Mouse (Mus musculus): ENCODE results near the gene Kank1.

Gene Kank1

DNA sequence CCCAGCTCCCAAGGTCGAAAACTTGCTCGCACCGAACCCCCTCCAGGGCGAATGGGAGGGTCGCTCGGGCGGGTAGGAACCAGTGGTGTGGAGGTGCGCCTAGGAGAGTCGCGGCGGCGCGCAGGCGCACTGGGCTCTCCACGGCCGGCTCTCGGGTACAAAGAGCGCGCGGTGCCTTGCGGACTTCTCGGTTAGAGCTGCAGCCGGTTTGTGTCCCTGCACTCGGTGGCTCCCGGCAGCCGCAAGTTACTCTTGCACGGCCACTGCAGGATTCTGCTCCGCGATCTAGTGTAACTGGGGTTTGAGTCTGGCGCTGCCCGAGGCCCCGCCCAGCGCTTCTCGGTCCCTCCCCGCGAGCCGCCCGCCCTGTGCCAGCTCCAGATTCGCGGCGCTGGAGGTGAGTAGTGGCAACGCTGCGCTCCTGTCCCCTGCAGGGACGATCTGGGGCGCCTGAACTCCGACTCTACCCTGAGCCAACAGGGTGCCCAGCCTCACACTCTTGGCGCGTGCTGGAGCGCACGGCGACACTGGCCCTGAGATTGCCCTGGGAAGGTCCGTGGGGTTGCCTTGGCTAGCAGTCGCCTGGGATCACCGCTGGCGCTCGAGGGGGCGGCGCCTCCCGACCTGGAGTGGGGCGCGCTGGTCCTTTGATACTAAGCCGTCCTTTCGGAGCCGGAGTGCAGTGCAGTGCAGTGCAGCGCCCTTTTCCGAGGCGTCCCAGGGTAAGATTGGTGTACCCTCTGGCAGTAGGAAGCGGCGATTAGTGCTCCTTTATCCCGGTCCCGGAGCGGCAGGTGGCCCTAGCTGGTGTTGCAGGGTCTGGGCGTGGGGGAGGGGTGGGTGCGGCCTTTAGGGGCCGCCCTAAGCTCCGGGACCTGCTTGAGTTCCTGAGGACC is at the start of gene Kank1:
Gene Kank1, plus strand, starts transcription at position 380 of the 896 bp plus-strand sequence.
- DNase-seq (ENCODE audit: low spot score in 2 of 2), result peak; percentile 51 to 57

DNA sequence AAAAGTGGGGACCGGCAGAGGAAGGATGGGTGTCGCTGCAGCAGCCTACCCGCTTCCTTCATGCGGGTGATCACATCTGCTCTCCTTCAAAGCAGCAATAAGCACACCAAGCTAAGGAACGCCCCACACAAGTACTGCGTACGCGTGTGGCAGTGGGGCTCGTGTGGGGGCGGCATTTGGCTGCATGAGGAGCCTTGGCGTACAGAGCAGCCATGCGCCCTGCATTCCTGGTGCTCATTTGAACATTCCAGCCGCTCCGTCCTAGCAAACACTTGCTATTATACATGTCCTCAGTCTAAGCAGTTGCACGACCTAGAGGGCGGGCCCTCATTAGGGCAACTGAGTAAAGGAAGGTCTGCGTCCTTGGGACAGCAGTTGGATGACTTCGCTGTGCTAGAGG is 49.1 kb upstream of the Kank1 start:
- peak in 1 of 2 experiments; percentile 25 for DNase-seq (ENCODE audit: low spot score in 2 of 2)

DNA sequence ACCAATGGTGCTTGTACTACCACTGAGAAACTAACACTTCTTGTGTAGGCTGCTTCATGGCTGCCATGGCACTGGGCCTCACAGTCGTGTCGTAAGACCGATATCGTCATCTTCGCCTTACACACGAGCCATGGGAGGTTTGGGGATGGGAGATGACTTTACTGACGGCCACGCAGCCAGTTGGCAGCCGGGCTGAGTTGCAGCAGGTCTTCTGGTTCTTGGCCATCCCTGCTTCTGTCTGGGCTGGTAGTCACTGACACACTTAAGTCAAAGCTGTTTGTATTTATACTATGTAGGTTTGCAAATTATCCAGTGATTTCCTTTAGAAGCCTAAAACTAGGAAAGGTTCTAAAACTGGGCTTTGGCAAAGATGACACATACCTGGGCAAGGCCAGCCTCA is 43.0 kb upstream of the Kank1 start:
- DNase-seq (ENCODE audit: low spot score in 2 of 2), result no peak

DNA sequence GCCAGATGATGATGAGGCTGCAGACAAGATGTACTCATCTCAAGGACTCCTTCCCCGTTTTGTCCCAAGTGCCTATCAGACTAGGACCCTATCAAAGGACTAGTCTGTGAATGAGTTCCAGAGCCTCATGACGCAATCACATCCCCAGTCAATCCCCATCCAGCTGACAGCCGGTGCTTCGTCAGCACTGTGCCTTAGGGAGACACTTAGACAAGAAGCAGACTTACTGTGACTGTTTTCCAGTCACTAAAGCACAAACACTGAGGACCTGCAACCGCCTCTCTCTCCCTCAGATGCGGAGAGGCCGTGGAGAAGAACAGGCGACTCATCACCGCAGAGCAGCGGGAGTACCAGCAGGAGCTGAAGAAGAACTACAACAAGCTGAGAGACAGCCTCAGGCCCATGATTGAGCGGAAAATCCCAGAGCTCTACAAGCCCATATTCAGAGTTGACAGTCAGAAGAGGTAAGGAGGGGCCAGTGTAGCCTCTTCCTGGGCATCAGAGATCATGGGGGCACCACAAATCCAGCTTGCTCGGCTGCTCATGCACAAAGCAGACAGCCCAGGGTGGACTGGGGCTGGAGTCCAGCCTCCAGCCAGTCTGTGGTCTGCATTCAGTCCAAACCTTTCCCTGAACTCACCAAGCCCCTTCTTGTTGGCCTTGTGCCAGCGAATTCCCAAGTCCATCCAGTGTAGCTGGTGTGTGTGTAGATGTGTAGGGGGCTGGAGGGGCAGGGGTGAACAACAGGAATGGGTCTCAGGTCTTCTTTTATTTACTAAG is 36.5 kb upstream of the Kank1 start:
- no peak for DNase-seq (ENCODE audit: low spot score in 2 of 2)

DNA sequence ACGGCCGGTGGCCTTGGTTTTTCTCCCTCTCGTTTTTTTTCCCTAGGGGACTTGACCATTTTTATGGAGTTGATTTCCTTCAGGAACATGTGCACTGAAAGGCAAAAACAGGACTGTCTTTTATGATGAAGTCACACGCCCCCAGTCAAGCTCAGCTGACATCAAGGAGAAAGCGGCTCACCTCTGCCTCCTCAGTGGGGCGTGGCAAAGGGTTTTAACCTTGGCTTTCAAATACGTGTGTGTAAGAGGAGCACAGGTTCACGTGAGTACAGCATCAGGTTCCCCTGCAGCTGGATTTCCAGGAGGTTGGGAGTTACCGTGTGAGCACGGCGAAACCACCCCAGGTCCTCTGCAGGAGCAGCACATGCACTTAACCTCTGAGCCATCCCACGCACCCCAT is 33.7 kb upstream of the Kank1 start:
- no peak for DNase-seq (ENCODE audit: low spot score in 2 of 2)

DNA sequence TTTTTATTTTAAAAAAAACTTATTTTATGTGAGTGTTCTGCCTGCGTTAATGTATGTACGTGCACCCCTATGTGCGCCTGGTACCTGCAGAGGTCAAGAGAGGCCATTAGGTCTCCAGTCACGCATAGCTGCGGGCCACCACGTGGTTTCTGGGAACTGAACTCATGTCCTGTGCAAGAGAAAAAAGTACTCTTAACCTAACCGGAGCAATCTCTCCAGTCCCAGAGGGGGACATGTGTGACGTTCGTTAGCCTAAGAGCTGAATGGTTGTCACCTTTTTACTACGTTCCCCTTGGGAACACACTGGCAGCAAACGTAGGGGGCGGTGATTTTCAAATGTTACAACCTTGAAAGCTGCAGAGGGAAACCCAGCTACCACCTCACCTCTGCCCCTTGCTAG is 29.8 kb upstream of the Kank1 start:
- DNase-seq (ENCODE audit: low spot score in 2 of 2), result no peak

DNA sequence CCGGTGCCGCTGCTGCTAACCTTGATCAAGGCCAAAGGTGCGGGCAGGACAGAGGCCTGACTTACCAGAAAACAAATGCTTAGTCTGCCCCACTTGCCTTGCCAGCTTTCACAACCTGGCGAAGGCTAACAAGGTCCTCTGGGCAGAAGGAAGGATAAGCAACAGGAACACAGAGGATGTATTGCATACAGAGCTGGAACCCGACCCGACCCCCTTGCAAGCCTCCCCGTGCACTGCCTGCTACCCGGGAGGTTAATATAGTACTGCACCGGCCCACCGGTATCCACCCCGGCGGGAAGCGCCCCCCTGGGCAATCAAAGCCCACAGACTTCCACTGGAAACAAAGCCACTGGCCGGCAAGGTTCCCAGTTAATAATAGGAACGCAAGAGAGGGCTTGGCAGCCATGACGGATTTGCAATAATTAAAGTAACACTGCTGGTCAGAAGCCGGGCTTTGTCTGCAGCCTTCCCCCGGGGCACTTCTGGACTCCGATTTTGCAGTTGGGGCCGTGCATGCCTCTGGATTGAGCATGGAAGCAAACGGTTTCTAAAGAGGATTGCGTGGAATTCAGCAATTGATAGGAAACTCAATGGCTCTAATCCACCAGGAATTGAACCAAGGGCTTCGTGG is 28.9 kb upstream of the Kank1 start:
- peak; percentile 28 to 32 for DNase-seq (ENCODE audit: low spot score in 2 of 2)

DNA sequence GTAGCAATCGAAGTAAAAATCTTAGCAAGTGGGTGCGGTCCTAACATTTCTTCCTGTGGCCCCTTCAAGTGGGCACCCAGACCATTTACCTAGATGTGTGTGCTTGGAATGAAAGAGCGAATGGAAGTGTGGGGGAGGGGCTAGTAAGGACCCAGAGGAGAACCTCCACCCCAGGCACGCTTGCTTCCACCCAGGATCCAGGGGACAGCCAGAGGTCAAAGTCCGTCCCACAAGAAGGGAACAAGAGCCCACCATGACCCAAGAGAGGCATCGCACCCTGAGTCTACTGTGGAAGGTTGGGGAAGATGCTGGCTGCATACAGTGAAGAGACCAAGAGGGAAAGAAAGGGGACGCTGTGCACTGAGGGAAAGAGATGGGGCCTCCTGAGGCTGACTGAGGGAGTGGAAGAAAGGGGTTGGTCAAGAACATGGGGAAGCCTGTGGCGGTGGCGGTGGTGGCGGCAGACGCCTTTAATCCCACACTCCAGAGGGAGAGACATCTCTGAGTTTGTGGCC is 28.1 kb upstream of the Kank1 start:
- no peak for DNase-seq (ENCODE audit: low spot score in 2 of 2)

DNA sequence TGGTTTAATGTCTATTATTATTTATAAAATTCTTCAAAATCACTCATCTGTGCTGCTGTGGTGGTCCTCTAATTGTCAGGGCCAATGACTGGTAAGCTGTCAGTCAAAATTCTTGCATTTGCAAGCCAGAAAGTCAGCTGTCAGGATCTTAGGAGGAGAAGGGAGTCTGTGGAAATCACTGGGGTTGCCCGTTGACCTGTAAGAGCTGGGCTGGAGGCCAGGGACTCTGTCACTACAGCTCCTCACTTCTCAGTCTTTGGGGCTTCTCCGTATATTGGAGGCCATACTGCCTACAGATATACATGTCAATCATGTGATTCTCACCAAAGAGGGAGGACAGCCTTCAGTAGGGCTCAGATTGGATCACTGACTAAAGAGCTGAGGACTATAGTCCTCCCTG is 16.2 kb upstream of the Kank1 start:
- DNase-seq (ENCODE audit: low spot score in 2 of 2), result no peak

DNA sequence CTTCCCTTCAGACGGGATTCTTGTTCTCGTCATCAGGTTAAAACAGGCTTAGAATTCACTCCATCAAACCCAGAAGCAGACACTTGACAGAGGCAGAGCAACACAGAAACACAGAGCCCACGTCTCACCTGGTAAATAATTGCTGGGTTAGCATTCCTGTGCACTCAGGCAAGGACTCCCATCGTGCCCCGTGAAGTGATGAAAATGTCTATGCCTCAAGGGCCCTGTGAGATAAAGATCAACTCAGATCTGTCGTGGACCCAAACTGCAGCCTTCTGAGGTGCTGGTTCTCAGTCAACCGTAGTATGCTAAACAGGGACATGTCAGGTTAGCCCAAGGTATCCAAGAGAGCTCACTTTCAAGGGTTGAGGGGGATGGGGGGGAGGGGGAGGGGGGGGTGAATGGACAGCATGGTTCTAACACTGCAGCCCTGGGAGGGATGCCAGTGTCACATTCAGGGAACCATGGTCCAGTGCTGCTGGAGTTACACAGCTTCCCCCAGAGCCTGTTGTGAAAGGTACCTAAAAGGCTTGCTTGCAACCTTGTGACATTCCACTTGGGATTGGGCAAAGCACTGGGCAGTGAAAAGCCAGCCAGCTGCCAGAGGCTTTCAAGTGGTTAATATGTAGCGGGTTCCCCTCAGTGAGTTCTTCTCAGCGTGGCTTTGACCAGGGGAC is 14.7 kb upstream of the Kank1 start:
- DNase-seq (ENCODE audit: low spot score in 2 of 2), result no peak

DNA sequence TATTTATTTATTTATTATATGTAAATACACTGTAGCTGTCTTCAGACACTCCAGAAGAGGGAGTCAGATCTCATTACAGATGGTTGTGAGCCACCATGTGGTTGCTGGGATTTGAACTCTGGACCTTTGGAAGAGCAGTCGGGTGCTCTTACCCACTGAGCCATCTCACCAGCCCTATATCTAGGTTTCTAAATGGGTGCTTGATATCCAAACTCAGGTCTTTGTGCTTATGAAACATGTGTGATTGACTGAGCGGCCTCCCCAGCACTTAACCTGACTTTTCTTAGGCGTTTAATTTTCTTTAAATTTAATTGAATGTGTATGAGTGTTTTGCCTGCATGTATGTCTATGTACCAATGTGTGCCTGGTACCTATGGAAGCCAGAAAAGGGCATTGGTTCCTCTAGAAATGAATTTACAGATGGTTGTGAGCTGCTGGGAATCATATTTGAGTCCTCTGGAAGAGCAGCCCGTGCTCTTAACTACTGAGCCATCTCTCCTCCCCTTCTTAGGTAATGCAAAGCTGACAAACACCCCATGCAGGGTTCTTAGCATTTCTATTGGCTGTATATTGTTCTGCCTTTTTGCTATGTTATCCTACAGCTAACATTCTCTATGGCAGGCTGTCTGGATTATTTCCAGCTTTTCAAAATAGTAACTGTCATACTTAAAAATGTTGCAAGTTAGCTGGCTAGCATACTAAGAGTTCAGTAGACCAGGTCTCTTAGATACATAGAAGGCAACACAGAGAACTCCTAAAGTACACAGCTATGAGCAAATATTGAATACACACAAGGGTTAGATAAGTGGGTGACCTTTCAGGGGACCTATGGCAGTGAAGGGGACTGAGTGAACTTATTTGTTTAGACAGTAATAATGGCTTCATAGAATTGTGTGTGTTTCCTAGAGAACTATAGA is 6.5 kb upstream of the Kank1 start:
- DNase-seq (ENCODE audit: low spot score in 2 of 2), result no peak

DNA sequence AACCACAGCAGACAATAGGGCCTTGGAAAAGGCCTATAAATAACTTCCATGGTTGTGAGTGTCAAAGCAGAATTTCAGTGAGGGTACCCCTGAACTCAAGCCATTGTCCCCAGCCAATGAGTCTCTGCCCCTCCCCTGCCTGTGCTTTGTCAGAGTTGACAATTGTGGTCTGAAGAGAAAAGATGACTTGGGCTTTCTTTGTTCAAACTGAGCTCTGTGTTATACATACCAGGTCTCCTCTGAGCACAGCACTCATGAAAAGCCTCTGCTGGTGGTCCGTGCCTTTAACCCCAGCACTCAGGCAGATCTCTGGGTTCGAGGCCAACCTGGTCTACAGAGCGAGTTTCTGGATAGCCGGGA is 5.8 kb upstream of the Kank1 start:
- no peak for DNase-seq (ENCODE audit: low spot score in 2 of 2)

DNA sequence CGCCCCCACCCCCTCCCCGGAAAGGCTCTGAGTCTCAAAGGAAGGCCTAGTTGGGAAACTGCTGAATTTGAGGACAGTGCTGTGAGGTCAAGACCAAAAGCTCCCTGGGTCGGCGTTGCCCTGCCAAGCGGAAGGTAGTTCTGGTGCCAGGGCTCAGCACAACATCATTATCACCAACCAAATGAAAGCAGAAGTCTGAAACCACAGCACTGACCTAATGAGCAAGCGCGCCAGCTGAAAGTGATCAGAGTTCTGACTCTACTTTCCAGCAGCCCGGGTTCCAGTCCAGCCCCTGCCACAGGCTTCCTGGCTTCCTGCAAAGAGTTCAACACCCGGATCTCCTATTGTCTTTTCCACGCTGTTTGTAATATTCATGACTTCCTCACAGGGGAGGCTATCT is 4.7 kb upstream of the Kank1 start:
- peak in 1 of 2 experiments; percentile 29 for DNase-seq (ENCODE audit: low spot score in 2 of 2)

DNA sequence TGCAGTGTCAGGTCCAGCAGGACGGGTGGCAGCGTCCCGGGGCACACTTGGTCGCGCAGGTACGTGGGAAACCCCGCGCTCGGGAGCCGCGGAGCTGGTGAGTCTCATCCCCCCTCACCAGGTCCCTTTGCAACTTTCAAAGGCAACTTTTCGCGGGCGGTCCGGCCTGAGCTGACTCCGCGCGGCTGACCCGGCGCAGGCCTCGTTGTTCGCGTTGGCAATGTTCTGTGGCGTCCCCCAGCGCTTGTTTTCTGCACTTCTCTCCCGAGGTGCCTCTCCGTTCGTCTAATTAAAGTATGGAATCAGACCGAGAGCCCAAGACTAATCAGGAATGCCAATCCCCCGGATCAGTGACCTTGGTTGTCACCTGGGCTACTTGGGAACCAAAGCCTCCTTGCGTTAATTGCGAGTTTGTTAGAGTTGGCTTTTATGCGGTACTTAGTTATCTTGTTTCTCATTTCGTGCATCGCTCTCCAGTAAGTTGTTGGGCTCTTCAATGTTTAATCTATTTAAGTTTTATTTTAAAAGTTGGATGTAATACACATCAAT is 791 bp downstream of the Kank1 start:
- peak; percentile 38 to 56 for DNase-seq (ENCODE audit: low spot score in 2 of 2)

DNA sequence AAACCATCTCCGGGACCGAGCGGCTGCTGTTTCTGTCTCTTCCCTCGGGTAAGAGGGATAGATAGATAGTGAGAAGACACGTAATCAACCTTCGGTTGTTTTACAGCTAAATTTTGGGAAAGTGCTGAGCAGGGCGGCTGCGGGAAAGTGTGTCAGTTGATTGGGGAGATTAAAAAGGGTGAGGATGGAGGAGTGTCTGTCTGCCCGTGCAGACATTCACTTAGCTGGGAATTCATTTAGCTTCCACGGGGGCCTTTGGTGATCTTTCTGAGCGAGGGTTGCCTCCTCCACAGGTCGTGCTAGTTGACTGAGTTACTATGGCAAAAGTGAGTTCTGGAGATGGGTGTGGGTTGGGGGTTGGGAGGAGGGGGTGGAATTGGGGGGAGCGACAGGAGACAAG is 1.3 kb downstream of the Kank1 start:
- DNase-seq (ENCODE audit: low spot score in 2 of 2), result no peak

DNA sequence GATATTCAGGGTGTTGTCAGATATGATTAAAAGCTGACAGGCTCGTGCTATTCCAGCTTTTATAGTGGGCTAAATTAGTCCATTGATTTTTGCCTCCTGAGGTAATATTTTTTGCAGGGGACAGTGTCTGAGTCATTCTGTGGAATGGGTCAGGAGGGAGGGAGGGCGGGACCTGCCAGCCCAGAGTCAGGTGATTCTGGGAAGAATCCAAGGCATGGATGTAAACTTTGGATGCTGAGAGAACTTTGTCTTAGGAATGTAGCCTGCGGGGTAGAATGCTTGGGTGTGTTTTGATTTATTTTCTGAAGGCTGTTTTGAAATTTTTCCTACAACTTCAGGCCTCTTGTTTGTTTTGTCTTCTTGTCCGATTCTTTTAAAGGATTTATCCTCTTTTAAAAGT is 6.8 kb downstream of the Kank1 start:
- no peak for DNase-seq (ENCODE audit: low spot score in 2 of 2)

DNA sequence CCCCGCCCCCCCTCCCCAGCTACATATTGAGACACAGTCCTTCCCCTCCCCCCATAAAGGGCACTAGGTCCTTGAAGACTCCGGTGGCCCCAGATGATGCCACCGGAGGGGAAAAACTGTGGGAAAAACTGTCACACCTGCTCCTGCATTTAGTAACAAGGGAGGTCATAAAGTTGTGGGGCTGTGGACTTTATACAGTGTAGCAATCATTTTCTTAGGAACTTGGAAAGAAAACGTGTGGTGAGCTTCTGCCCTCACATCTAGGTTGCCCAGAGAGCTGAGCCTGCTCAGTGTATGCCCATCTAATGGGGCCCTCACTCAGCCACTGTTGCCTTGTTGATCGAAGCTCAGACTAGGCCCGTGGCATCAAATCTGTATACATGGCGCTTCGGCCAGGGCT is 9.3 kb downstream of the Kank1 start:
- DNase-seq (ENCODE audit: low spot score in 2 of 2), result no peak

DNA sequence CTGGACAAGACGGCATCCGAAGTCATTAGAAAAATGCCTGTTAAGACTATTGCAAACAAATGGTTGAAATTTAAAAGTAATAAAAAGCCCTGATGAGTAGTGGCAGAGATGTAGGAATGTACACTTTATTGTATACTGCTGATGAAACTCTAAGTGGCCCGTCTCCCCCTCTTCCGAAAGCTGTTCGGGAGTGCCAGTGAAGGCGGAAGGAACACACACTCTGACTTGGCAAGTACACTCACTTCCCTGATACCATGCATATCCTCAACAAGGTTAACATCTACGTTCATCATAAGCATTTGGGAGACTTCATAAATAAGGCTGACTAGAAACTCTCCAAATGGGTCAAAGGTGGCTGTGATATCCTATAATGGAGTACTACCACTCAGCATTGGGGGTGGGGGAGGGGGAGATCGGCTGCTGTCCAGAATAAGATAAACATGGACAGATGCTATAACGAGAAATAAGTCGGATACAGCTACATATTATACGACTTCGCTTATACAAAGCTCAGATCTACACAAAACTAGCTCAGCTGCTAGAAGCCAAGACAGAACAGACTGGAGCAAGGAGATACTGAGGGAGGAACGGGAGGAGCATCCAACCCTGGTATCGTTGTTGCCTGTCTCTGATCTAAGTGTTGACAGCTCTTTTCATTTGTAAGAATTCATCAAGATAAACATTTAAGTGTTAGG is 11.2 kb downstream of the Kank1 start:
- no peak for DNase-seq (ENCODE audit: low spot score in 2 of 2)

DNA sequence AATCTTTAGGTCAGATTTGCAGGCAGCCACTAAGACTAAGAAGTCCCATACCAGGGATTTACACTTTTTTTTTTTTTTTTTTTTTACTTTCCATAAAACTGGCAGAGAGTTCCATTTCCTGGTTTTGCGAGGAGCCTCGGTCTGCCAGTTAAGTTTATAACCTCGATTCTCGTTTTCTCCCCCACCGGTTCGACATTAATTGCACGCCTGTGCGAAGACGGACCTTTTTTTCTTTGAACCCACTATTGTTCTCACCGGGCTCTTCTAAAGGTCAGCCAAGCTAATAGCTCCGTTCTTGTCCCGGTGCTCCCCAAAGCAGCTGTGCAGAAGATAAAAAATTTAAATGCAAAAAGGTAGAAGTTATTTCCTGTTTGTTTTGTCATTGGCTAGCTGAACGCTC is 12.5 kb downstream of the Kank1 start:
- no peak for DNase-seq (ENCODE audit: low spot score in 2 of 2)

DNA sequence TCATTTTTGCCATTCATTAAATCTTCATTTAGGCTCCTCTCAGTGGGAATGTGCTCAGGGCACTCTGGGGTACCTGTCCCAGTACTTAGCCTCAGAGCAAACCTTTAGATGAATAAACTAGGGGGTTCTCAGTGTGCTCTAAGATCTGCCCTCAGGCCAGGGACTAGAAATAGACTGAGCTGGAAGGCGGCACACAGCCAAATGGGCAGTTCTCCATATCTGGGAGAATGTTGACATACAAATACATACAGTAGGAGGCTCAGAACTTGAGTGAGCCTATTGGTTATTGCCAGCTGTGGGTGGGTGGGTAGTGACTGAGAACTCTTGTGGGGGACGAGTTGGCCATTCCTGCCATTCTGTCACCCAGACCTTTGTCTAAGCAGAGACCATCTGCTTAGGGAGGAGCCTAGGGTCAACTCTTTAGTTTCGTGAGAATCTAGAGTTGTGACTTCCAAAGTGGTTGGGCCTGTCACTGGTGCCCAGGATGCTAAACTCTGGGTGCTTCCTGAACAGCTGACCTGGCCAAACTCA is 14.9 kb downstream of the Kank1 start:
- no peak for DNase-seq (ENCODE audit: low spot score in 2 of 2)

Data from right cerebral cortex, postnatal 10 days (tissue).